Mouse (Mus musculus): Measurements from ENCODE around the gene Pf4. TPM values are rescaled to one million over a fixed set of nuclear protein-coding genes. Genes with fewer than 3 reads are reported as not detected.

The Pf4 gene
- polyA plus RNA-seq, 1 experiment = not detected

- no peak overlapping the region for H3K4me3 ChIP-seq (ENCODE audit: insufficient read depth, low read depth, low read length)
- no peak for TF ChIP-seq CTCF (IDR thresholded peaks at IDR 0.05; ENCODE audit: insufficient read depth, low read depth, low read length)
- TF ChIP-seq POLR2A (IDR thresholded peaks at IDR 0.05; ENCODE audit: insufficient read depth, low read depth, low read length) = no peak
- H3K27ac ChIP-seq (ENCODE audit: insufficient read depth, low read depth, low read length) = no peak overlapping the region
- peaks cover 13% of the 10 kb centered on the region for H3K4me1 ChIP-seq (ENCODE audit: control insufficient read depth, insufficient read depth, low read length)
- 48% methylated on average over 4 of the region's 4 CpGs for WGBS
Measured at GRCm38 (mm10) chr5:90760303-90760702, 11.9 kb upstream of the Pf4 start.

GRCm38 (mm10) chr5:90760844-90761243 lies 11.4 kb upstream of the Pf4 start:
- H3K27ac ChIP-seq (ENCODE audit: insufficient read depth, low read depth, low read length) = no peak overlapping the region
- H3K4me1 ChIP-seq (ENCODE audit: control insufficient read depth, insufficient read depth, low read length) = peaks cover 13% of the 10 kb centered on the region
- H3K4me3 ChIP-seq (ENCODE audit: insufficient read depth, low read depth, low read length) = no peak overlapping the region
- WGBS = 96% methylated on average over 2 of the region's 2 CpGs
- TF ChIP-seq POLR2A (IDR thresholded peaks at IDR 0.05; ENCODE audit: insufficient read depth, low read depth, low read length) = no peak
- TF ChIP-seq CTCF (IDR thresholded peaks at IDR 0.05; ENCODE audit: insufficient read depth, low read depth, low read length) = no peak

- Histone ChIP-seq H3K4me3 (ENCODE audit: insufficient read depth, low read depth, low read length) (no peak overlapping the region), H3K27ac (ENCODE audit: insufficient read depth, low read depth, low read length) (no peak overlapping the region), H3K4me1 (ENCODE audit: control insufficient read depth, insufficient read depth, low read length) (peaks cover 13% of the 10 kb centered on the region)
- no peak for TF ChIP-seq POLR2A (IDR thresholded peaks at IDR 0.05; ENCODE audit: insufficient read depth, low read depth, low read length)
- TF ChIP-seq CTCF (IDR thresholded peaks at IDR 0.05; ENCODE audit: insufficient read depth, low read depth, low read length) = no peak
- WGBS = 92% methylated on average over 3 of the region's 3 CpGs
Measured at GRCm38 (mm10) chr5:90761834-90762233, 10.4 kb upstream of the Pf4 start.

GRCm38 (mm10) chr5:90763912-90764665 lies 8.1 kb upstream of the Pf4 start:
- peaks cover 7% of the 10 kb centered on the region for H3K4me1 ChIP-seq (ENCODE audit: control insufficient read depth, insufficient read depth, low read length)
- WGBS = 78% methylated on average over 12 of the region's 12 CpGs

GRCm38 (mm10) chr5:90765821-90766606 lies 6.2 kb upstream of the Pf4 start:
- no peak overlapping the region for H3K4me3 ChIP-seq (ENCODE audit: insufficient read depth, low read depth, low read length)
- TF ChIP-seq CTCF (IDR thresholded peaks at IDR 0.05; ENCODE audit: insufficient read depth, low read depth, low read length) = no peak
- no peak for TF ChIP-seq POLR2A (IDR thresholded peaks at IDR 0.05; ENCODE audit: insufficient read depth, low read depth, low read length)
- WGBS = 77% methylated on average over 8 of the region's 8 CpGs
- no peaks in the 10 kb centered on the region for H3K4me1 ChIP-seq (ENCODE audit: control insufficient read depth, insufficient read depth, low read length)
- H3K27ac ChIP-seq (ENCODE audit: insufficient read depth, low read depth, low read length) = no peak overlapping the region

More at GRCm38 (mm10) chr5:90763912-90764665, 8.1 kb upstream of the Pf4 start:
- TF ChIP-seq POLR2A (IDR thresholded peaks at IDR 0.05; ENCODE audit: insufficient read depth, low read depth, low read length) (no peak), CTCF (IDR thresholded peaks at IDR 0.05; ENCODE audit: insufficient read depth, low read depth, low read length) (no peak)
- H3K27ac ChIP-seq (ENCODE audit: insufficient read depth, low read depth, low read length) = no peak overlapping the region
- H3K4me3 ChIP-seq (ENCODE audit: insufficient read depth, low read depth, low read length) = no peak overlapping the region

- WGBS = 81% methylated on average over 3 of the region's 3 CpGs
- Histone ChIP-seq H3K27ac (ENCODE audit: insufficient read depth, low read depth, low read length) (no peak within 1 kb of the TSS), H3K4me3 (ENCODE audit: insufficient read depth, low read depth, low read length) (no peak within 1 kb of the TSS), H3K4me1 (ENCODE audit: control insufficient read depth, insufficient read depth, low read length) (no peaks in the 10 kb centered on the region)
- TF ChIP-seq POLR2A (IDR thresholded peaks at IDR 0.05; ENCODE audit: insufficient read depth, low read depth, low read length) (no peak), CTCF (IDR thresholded peaks at IDR 0.05; ENCODE audit: insufficient read depth, low read depth, low read length) (no peak)
Measured at GRCm38 (mm10) chr5:90768218-90768617, 4.0 kb upstream of the Pf4 start, which contains the start of gene Ppbp. TSS of gene Ppbp (plus strand) at chr5:90768518.

- no peaks in the 10 kb centered on the region for H3K4me1 ChIP-seq (ENCODE audit: control insufficient read depth, insufficient read depth, low read length)
- TF ChIP-seq CTCF (IDR thresholded peaks at IDR 0.05; ENCODE audit: insufficient read depth, low read depth, low read length) (no peak), POLR2A (IDR thresholded peaks at IDR 0.05; ENCODE audit: insufficient read depth, low read depth, low read length) (no peak)
- 78% methylated on average over 3 of the region's 3 CpGs for WGBS
- H3K4me3 ChIP-seq (ENCODE audit: insufficient read depth, low read depth, low read length) = no peak overlapping the region
- H3K27ac ChIP-seq (ENCODE audit: insufficient read depth, low read depth, low read length) = no peak overlapping the region
Measured at GRCm38 (mm10) chr5:90771369-90771768, 866 bp upstream of the Pf4 start.

GRCm38 (mm10) chr5:90775562-90775961 lies 3.3 kb downstream of the Pf4 start:
- Histone ChIP-seq H3K4me3 (ENCODE audit: insufficient read depth, low read depth, low read length) (no peak overlapping the region), H3K4me1 (ENCODE audit: control insufficient read depth, insufficient read depth, low read length) (no peaks in the 10 kb centered on the region), H3K27ac (ENCODE audit: insufficient read depth, low read depth, low read length) (no peak overlapping the region)
- TF ChIP-seq CTCF (IDR thresholded peaks at IDR 0.05; ENCODE audit: insufficient read depth, low read depth, low read length) = no peak
- TF ChIP-seq POLR2A (IDR thresholded peaks at IDR 0.05; ENCODE audit: insufficient read depth, low read depth, low read length) = no peak
- WGBS = 96% methylated on average over 5 of the region's 5 CpGs

- TF ChIP-seq CTCF (IDR thresholded peaks at IDR 0.05; ENCODE audit: insufficient read depth, low read depth, low read length) = no peak
- no peak for TF ChIP-seq POLR2A (IDR thresholded peaks at IDR 0.05; ENCODE audit: insufficient read depth, low read depth, low read length)
- no peak overlapping the region for H3K27ac ChIP-seq (ENCODE audit: insufficient read depth, low read depth, low read length)
- H3K4me3 ChIP-seq (ENCODE audit: insufficient read depth, low read depth, low read length) = no peak overlapping the region
- no peaks in the 10 kb centered on the region for H3K4me1 ChIP-seq (ENCODE audit: control insufficient read depth, insufficient read depth, low read length)
- 64% methylated on average over 10 of the region's 10 CpGs for WGBS
Measured at GRCm38 (mm10) chr5:90777621-90778020, 5.4 kb downstream of the Pf4 start.
